Mouse (Mus musculus): Measurements from ENCODE around the gene Ust.

DNA sequence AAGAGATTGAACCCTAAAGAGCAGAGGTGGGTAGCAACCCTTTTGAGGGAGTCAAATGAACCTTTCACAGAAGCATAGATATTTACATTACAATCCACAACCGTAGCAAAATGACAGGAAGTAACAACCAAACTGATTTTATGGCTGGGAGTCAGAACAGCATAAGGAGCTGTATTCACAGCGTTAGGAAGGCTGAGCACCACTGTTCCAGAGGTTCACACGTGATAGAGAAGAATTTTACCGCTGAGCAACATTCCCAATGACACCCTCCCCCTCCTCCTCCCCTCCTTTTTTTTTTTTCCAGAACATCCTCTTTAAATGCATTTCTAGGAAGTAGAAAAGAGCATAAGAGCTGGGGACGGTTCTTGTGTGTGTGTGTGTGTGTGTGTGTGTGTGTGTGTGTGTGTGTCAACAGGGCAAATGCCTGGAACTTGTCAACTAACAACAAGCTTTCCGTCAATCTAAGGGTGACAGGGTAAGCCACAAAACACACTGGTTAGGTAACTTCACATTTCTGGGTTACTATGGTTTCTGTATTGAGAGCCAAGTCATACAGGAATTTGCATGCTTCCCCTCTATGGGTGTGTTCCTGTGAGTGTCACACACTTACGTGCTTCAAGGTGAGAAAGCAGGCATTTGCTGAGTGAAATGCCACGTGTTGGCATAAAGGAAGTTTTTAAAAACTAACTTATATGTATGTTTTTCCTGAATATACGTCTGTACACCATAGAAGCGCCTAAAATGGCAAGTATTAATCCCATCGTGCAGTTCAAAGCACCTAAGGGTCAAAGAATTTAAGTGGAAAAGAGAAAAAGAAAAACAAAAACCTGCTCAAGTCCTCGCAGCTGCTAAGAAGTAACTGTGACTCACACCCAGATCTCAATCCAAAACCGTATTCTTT lies 13.0 kb downstream of the Ust start:
- TF ChIP-seq POLR2AphosphoS2 (IDR thresholded peaks at IDR 0.05; ENCODE audit: low read depth, low read length) (no peak), USF2 (conservative IDR thresholded peaks at IDR 0.05; ENCODE audit: low read depth, low read length) (no peak), RCOR1 (conservative IDR thresholded peaks at IDR 0.05; ENCODE audit: low read depth, low read length) (no peak), MAX (IDR thresholded peaks at IDR 0.05; ENCODE audit: low read length) (peak; percentile 59), CTCF (conservative IDR thresholded peaks at IDR 0.05 in 1 of 2, IDR thresholded peaks at IDR 0.05 in 1 of 2; ENCODE audit: low read depth in 2 of 2, low read length in 2 of 2) (no peak), USF1 (IDR thresholded peaks at IDR 0.05; ENCODE audit: low read depth, low read length) (no peak), MEF2A (IDR thresholded peaks at IDR 0.05; ENCODE audit: borderline replicate concordance, low read depth, low read length) (no peak), ZC3H11A (IDR thresholded peaks at IDR 0.05; ENCODE audit: low read depth, low read length) (no peak), POLR2A (IDR thresholded peaks at IDR 0.05; ENCODE audit: low read depth, low read length) (no peak), MYC (IDR thresholded peaks at IDR 0.05; ENCODE audit: low read depth, low read length) (no peak), MAFK (IDR thresholded peaks at IDR 0.05; ENCODE audit: insufficient replicate concordance, low read length) (no peak), HCFC1 (IDR thresholded peaks at IDR 0.05; ENCODE audit: low read depth, low read length) (no peak), NELFE (IDR thresholded peaks at IDR 0.05; ENCODE audit: low read depth, low read length) (no peak), EP300 (IDR thresholded peaks at IDR 0.05; ENCODE audit: low read length) (no peak)

All from CH12.LX (cell line).